Mouse (Mus musculus): ENCODE results near the gene Dcdc2c. TPM values are rescaled to one million over a fixed set of nuclear protein-coding genes. Genes with fewer than 3 reads are reported as not detected.

The Dcdc2c gene
- total and polyA plus RNA-seq, 3 experiments, result not detected

DNA sequence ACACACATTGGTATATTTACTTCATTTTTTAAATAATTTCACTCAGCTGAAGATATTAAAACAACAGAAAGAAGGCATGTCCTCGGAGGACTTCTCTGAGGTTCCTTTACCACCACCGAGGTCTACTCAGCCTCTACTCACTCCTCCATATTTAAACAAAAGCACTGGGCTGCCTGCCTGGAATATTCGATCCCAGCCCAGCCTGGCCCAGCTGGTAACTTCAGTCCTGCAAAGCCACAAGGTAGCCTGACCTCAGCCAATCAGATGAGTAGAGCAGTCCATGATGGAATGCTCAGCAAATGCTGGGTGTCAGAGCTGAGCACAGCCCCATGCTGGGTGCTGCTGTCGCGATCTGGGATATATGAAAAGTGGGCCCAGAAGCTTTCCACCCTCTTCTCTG is 115.7 kb downstream of the Dcdc2c start:
- dilution Hi-C loops (cut with MboI; ENCODE audit: extremely low pct_ligation_motif_present, extremely low pct_unique_long_range_greater_than_20kb, low sequenced_read_pairs), result no loop called here

GRCm38 (mm10) chr12:28432729-28433067 is 119.5 kb downstream of the Dcdc2c start:
- TF ChIP-seq IRF4 (IDR thresholded peaks at IDR 0.05; ENCODE audit: low read depth, low read length) (no peak), USF2 (conservative IDR thresholded peaks at IDR 0.05; ENCODE audit: low read depth, low read length) (no peak), ZC3H11A (IDR thresholded peaks at IDR 0.05; ENCODE audit: low read depth, low read length) (no peak), POLR2A (IDR thresholded peaks at IDR 0.05; ENCODE audit: low read depth, low read length) (no peak), ELF1 (IDR thresholded peaks at IDR 0.05; ENCODE audit: low read depth, low read length) (no peak), PAX5 (IDR thresholded peaks at IDR 0.05; ENCODE audit: low read length) (no peak), USF1 (IDR thresholded peaks at IDR 0.05; ENCODE audit: low read depth, low read length) (no peak), TCF12 (IDR thresholded peaks at IDR 0.05; ENCODE audit: low read depth, low read length) (no peak), E2F4 (IDR thresholded peaks at IDR 0.05; ENCODE audit: insufficient replicate concordance, low read depth, low read length) (no peak), MAZ (IDR thresholded peaks at IDR 0.05; ENCODE audit: low read depth, low read length) (no peak), MXI1 (IDR thresholded peaks at IDR 0.05; ENCODE audit: low read depth, low read length) (no peak)
- Histone ChIP-seq H3K9ac (ENCODE audit: insufficient read depth, low read depth) (no peak overlapping the region), H3K27ac (ENCODE audit: insufficient read depth, low read depth) (no peak overlapping the region), H3K4me3 (replicated peaks in 1 of 3; ENCODE audit: low read depth in 2 of 3, low read length in 2 of 3, poor library complexity in 1 of 3) (no peak overlapping the region), H3K79me2 (replicated peaks; ENCODE audit: control insufficient read depth, extremely low read depth, insufficient read depth, poor library complexity, severe bottlenecking) (no peaks in the 10 kb centered on the region), H3K4me2 (ENCODE audit: insufficient read depth, low read depth, poor library complexity, severe bottlenecking) (peak overlapping the region; percentile 29; the same call in 1 of the 2 replicates), H3K9me3 (replicated peaks; ENCODE audit: low read length) (peaks cover 4% of the 10 kb centered on the region), H3K4me1 (ENCODE audit: control insufficient read depth in 1 of 2, insufficient read depth in 2 of 2) (peaks cover 0 to 6% of the 10 kb centered on the region in 2 experiments; a peak in 2 of 4 replicates), H3K27me3 (replicated peaks) (peaks cover 1% of the 10 kb centered on the region), H3K36me3 (replicated peaks in 1 of 2; ENCODE audit: control insufficient read depth in 1 of 2, insufficient read depth in 1 of 2, low read length in 1 of 2) (no peaks in the 10 kb centered on the region)
- in situ Hi-C loops (cut with MboI; ENCODE audit: low pct_ligation_motif_present, low pct_unique_long_range_greater_than_20kb, low sequenced_read_pairs), result loop anchor here (10.0 kb wide), 1 partner anchor 1898 kb away; no protein-coding TSS in a partner anchor
- DNase-seq (ENCODE audit: extremely low read depth), result no peak
- dilution Hi-C loops (cut with MboI; ENCODE audit: extremely low pct_ligation_motif_present, extremely low pct_unique_long_range_greater_than_20kb, low sequenced_read_pairs), result no loop called here

More for the DNA sequence above, 115.7 kb downstream of the Dcdc2c start:
- Histone ChIP-seq H3K4me3 (replicated peaks in 1 of 3; ENCODE audit: low read depth in 2 of 3, low read length in 2 of 3, poor library complexity in 1 of 3) (no peak overlapping the region), H3K4me1 (ENCODE audit: control insufficient read depth in 1 of 2, insufficient read depth in 2 of 2) (peaks cover 0 to 6% of the 10 kb centered on the region in 2 experiments; a peak in 2 of 4 replicates), H3K9me3 (replicated peaks; ENCODE audit: low read length) (no peaks in the 10 kb centered on the region), H3K36me3 (replicated peaks in 1 of 2; ENCODE audit: control insufficient read depth in 1 of 2, insufficient read depth in 1 of 2, low read length in 1 of 2) (no peaks in the 10 kb centered on the region), H3K79me2 (replicated peaks; ENCODE audit: control insufficient read depth, extremely low read depth, insufficient read depth, poor library complexity, severe bottlenecking) (no peaks in the 10 kb centered on the region), H3K27ac (ENCODE audit: insufficient read depth, low read depth) (no peak overlapping the region), H3K4me2 (ENCODE audit: insufficient read depth, low read depth, poor library complexity, severe bottlenecking) (no peak overlapping the region), H3K9ac (ENCODE audit: insufficient read depth, low read depth) (no peak overlapping the region), H3K27me3 (replicated peaks) (no peaks in the 10 kb centered on the region)
- in situ Hi-C loops (cut with MboI; ENCODE audit: low pct_ligation_motif_present, low pct_unique_long_range_greater_than_20kb, low sequenced_read_pairs), result loop anchor here (10.0 kb wide), 1 partner anchor 1902 kb away; no protein-coding TSS in a partner anchor
- TF ChIP-seq NRF1 (IDR thresholded peaks at IDR 0.05; ENCODE audit: low read depth, low read length) (no peak), EP300 (IDR thresholded peaks at IDR 0.05; ENCODE audit: low read length) (no peak), BHLHE40 (IDR thresholded peaks at IDR 0.05; ENCODE audit: low read depth, low read length) (no peak), ZC3H11A (IDR thresholded peaks at IDR 0.05; ENCODE audit: low read depth, low read length) (no peak), HCFC1 (IDR thresholded peaks at IDR 0.05; ENCODE audit: low read depth, low read length) (no peak), TCF12 (IDR thresholded peaks at IDR 0.05; ENCODE audit: low read depth, low read length) (no peak), SIN3A (IDR thresholded peaks at IDR 0.05; ENCODE audit: low read length) (no peak), KAT2A (IDR thresholded peaks at IDR 0.05; ENCODE audit: insufficient replicate concordance, low read length) (no peak), MYC (IDR thresholded peaks at IDR 0.05; ENCODE audit: low read depth, low read length) (no peak), MEF2A (IDR thresholded peaks at IDR 0.05; ENCODE audit: borderline replicate concordance, low read depth, low read length) (no peak), CHD1 (IDR thresholded peaks at IDR 0.05; ENCODE audit: low read depth, low read length) (no peak), MXI1 (IDR thresholded peaks at IDR 0.05; ENCODE audit: low read depth, low read length) (no peak)
- DNase-seq (ENCODE audit: extremely low read depth), result no peak
